ENCODE assay signal across 26 mouse cellular contexts in genomic region chr10:96094559-96094958, GRCm38 (mm10). TPM values are rescaled to one million over a fixed set of nuclear protein-coding genes. Genes with fewer than 3 reads are reported as not detected.
"Had no signal": no experiment of that assay in that cellular context is flagged by ENCODE, and none has a peak within 500 bp of the region (broad histone marks: within the 10 kb centered on the region; RNA-seq: fewer than 3 reads in every experiment).

No protein-coding gene starts in this region.

- H3K4me1 ChIP-seq: liver, embryonic 13.5 days; midbrain, embryonic 12.5 days; midbrain, embryonic 15.5 days; neural tube, embryonic 12.5 days had no signal

- ATAC-seq: midbrain, embryonic 15.5 days had no signal

- H3K27ac ChIP-seq: kidney, postnatal 0 days; liver, embryonic 13.5 days; macrophage; midbrain, embryonic 12.5 days; midbrain, embryonic 15.5 days; neural tube, embryonic 12.5 days; neural tube, embryonic 15.5 days had no signal

- DNase-seq: kidney, adult 2 months; kidney, postnatal 25 days; liver, embryonic 13.5 days; lung, adult 2 months; lung, postnatal 14 days; right cerebral cortex, postnatal 25 days; thymus, adult 18-20 months; thymus, postnatal 36 days had no signal

- H3K4me3 ChIP-seq: liver, embryonic 13.5 days; midbrain, embryonic 12.5 days; midbrain, embryonic 15.5 days; neural tube, embryonic 12.5 days; neural tube, embryonic 15.5 days had no signal

- H3K9ac ChIP-seq: liver, embryonic 13.5 days; midbrain, embryonic 12.5 days; midbrain, embryonic 15.5 days; neural tube, embryonic 12.5 days; neural tube, embryonic 15.5 days had no signal

- H3K4me2 ChIP-seq: liver, embryonic 13.5 days; midbrain, embryonic 12.5 days; midbrain, embryonic 15.5 days; neural tube, embryonic 12.5 days; neural tube, embryonic 15.5 days had no signal

- H3K27me3 ChIP-seq: liver, embryonic 13.5 days; midbrain, embryonic 12.5 days; midbrain, embryonic 15.5 days; neural tube, embryonic 12.5 days; neural tube, embryonic 15.5 days had no signal

- H3K9me3 ChIP-seq: liver, embryonic 13.5 days; midbrain, embryonic 12.5 days; midbrain, embryonic 15.5 days; neural tube, embryonic 12.5 days; neural tube, embryonic 15.5 days had no signal

- H3K36me3 ChIP-seq: liver, embryonic 13.5 days; midbrain, embryonic 12.5 days; midbrain, embryonic 15.5 days; neural tube, embryonic 12.5 days; neural tube, embryonic 15.5 days had no signal

RNA-seq across cellular contexts. Expression of gene Gm5426, which starts 41.8 kb away (rescaled TPM):
- polyA plus RNA-seq: kidney, adult 2 months; kidney, embryonic 14.5 days; kidney, postnatal 0 days; large intestine, adult 2 months; limb, embryonic 11.5 days; limb, embryonic 14.5 days; liver, adult 2 months; liver, embryonic 13.5 days; liver, embryonic 16.5 days; lung, adult 2 months; lung, embryonic 16.5 days; macrophage; midbrain, embryonic 12.5 days; midbrain, embryonic 15.5 days; neural tube, embryonic 12.5 days; neural tube, embryonic 15.5 days; small intestine, adult 2 months; spleen, adult 2 months; stomach, embryonic 16.5 days; testis, adult 2 months; urinary bladder, adult 2 months had no signal
